Mouse (Mus musculus): ENCODE measurements around the gene Unc5cl. TPM values are rescaled to one million over a fixed set of nuclear protein-coding genes. Genes with fewer than 3 reads are reported as not detected.
"Not testable (repeated sequence)": the region's sequence is repeated elsewhere in the genome, so short reads cannot be mapped to it uniquely, and the experiment has no call there.

Unc5cl gene
- total RNA-seq, 1 experiment from 2014 or later: 0.95 TPM

GRCm38 (mm10) chr17:48455955-48456354 is 1.3 kb downstream of the Unc5cl start:
- ATAC-seq (replicated peaks; ENCODE audit: insufficient number of reproducible peaks, low FRiP score, low TSS enrichment, poor library complexity, severe bottlenecking): no peak

GRCm38 (mm10) chr17:48457971-48458653 is 3.4 kb downstream of the Unc5cl start:
- ATAC-seq (replicated peaks; ENCODE audit: insufficient number of reproducible peaks, low FRiP score, low TSS enrichment, poor library complexity, severe bottlenecking): 0 out of 2 replicates have a peak, but pooled peaks have one; percentile 47

- no peak for ATAC-seq (replicated peaks; ENCODE audit: insufficient number of reproducible peaks, low FRiP score, low TSS enrichment, poor library complexity, severe bottlenecking)
These were observed 7.4 kb downstream of the Unc5cl start for GRCm38 (mm10) chr17:48462096-48462495.

GRCm38 (mm10) chr17:48463391-48463790 is 8.7 kb downstream of the Unc5cl start:
- no peak for ATAC-seq (replicated peaks; ENCODE audit: insufficient number of reproducible peaks, low FRiP score, low TSS enrichment, poor library complexity, severe bottlenecking)

- no peak for ATAC-seq (replicated peaks; ENCODE audit: insufficient number of reproducible peaks, low FRiP score, low TSS enrichment, poor library complexity, severe bottlenecking)
These were observed 12.2 kb downstream of the Unc5cl start for GRCm38 (mm10) chr17:48466769-48467394.

GRCm38 (mm10) chr17:48467395-48468231 is 12.9 kb downstream of the Unc5cl start:
- ATAC-seq (replicated peaks; ENCODE audit: insufficient number of reproducible peaks, low FRiP score, low TSS enrichment, poor library complexity, severe bottlenecking): peak; percentile 78

GRCm38 (mm10) chr17:48474282-48474681 is 19.6 kb downstream of the Unc5cl start:
- not testable (repeated sequence) for ATAC-seq (replicated peaks; ENCODE audit: insufficient number of reproducible peaks, low FRiP score, low TSS enrichment, poor library complexity, severe bottlenecking)

- ATAC-seq (replicated peaks; ENCODE audit: insufficient number of reproducible peaks, low FRiP score, low TSS enrichment, poor library complexity, severe bottlenecking): no peak
These were observed 20.7 kb downstream of the Unc5cl start for GRCm38 (mm10) chr17:48475444-48475843.

- no peak for ATAC-seq (replicated peaks; ENCODE audit: insufficient number of reproducible peaks, low FRiP score, low TSS enrichment, poor library complexity, severe bottlenecking)
These were observed 25.3 kb downstream of the Unc5cl start for GRCm38 (mm10) chr17:48479952-48480351.

- no peak for ATAC-seq (replicated peaks; ENCODE audit: insufficient number of reproducible peaks, low FRiP score, low TSS enrichment, poor library complexity, severe bottlenecking)
These were observed 29.1 kb downstream of the Unc5cl start for GRCm38 (mm10) chr17:48483764-48484163.

GRCm38 (mm10) chr17:48484191-48484590 is 29.5 kb downstream of the Unc5cl start:
- ATAC-seq (replicated peaks; ENCODE audit: insufficient number of reproducible peaks, low FRiP score, low TSS enrichment, poor library complexity, severe bottlenecking): no peak

GRCm38 (mm10) chr17:48489466-48489865 is 34.8 kb downstream of the Unc5cl start:
- no peak for ATAC-seq (replicated peaks; ENCODE audit: insufficient number of reproducible peaks, low FRiP score, low TSS enrichment, poor library complexity, severe bottlenecking)

- no peak for ATAC-seq (replicated peaks; ENCODE audit: insufficient number of reproducible peaks, low FRiP score, low TSS enrichment, poor library complexity, severe bottlenecking)
These were observed 37.9 kb downstream of the Unc5cl start for GRCm38 (mm10) chr17:48492621-48493020.

- ATAC-seq (replicated peaks; ENCODE audit: insufficient number of reproducible peaks, low FRiP score, low TSS enrichment, poor library complexity, severe bottlenecking): no peak
These were observed 38.9 kb downstream of the Unc5cl start for GRCm38 (mm10) chr17:48493582-48493981.

GRCm38 (mm10) chr17:48493986-48494385 is 39.3 kb downstream of the Unc5cl start:
- no peak for ATAC-seq (replicated peaks; ENCODE audit: insufficient number of reproducible peaks, low FRiP score, low TSS enrichment, poor library complexity, severe bottlenecking)

GRCm38 (mm10) chr17:48497986-48498385 is 43.3 kb downstream of the Unc5cl start:
- ATAC-seq (replicated peaks; ENCODE audit: insufficient number of reproducible peaks, low FRiP score, low TSS enrichment, poor library complexity, severe bottlenecking): no peak

- ATAC-seq (replicated peaks; ENCODE audit: insufficient number of reproducible peaks, low FRiP score, low TSS enrichment, poor library complexity, severe bottlenecking): no peak
These were observed 46.2 kb downstream of the Unc5cl start for GRCm38 (mm10) chr17:48500846-48501445.

GRCm38 (mm10) chr17:48505006-48505405 is 50.3 kb downstream of the Unc5cl start:
- no peak for ATAC-seq (replicated peaks; ENCODE audit: insufficient number of reproducible peaks, low FRiP score, low TSS enrichment, poor library complexity, severe bottlenecking)

- no peak for ATAC-seq (replicated peaks; ENCODE audit: insufficient number of reproducible peaks, low FRiP score, low TSS enrichment, poor library complexity, severe bottlenecking)
These were observed 52.3 kb downstream of the Unc5cl start for GRCm38 (mm10) chr17:48506986-48507385.
